Mouse (Mus musculus) neural tube, embryonic 12.5 days (tissue): ENCODE results near the gene Ncan. TPM values are rescaled to one million over a fixed set of nuclear protein-coding genes. Genes with fewer than 3 reads are reported as not detected.
A peak's percentile ranks its signal among the peaks of the same experiment; 100 is the strongest.

ENCODE experiments used
- ATAC-seq: fragments of 200-750 bp; cut with Nextera tagmentation; 2 replicates; pipeline ENCODE4 v1.8.0; 2017; ENCODE audit warnings: low read depth, mild to moderate bottlenecking, moderate TSS enrichment, moderate library complexity; ENCODE audit not compliant: low FRiP score
- H3K27ac ChIP-seq: fragments of 300-500 bp; sonication (generic); 2 replicates; pipeline ENCODE4 v1.5.1; 2016
- H3K27me3 ChIP-seq: fragments of 300-500 bp; sonication (generic); replicated peaks from 2 replicates; pipeline ENCODE4 v1.6.1; 2016; ENCODE audit warnings: mild to moderate bottlenecking
- H3K36me3 ChIP-seq: fragments of 300-500 bp; sonication (generic); 2 replicates; pipeline ENCODE4 v1.6.1; 2016; ENCODE audit warnings: mild to moderate bottlenecking
- H3K4me1 ChIP-seq: fragments of 300-500 bp; sonication (generic); 2 replicates; pipeline ENCODE4 v1.6.1; 2016
- H3K4me2 ChIP-seq: fragments of 300-500 bp; sonication (generic); replicated peaks from 2 replicates; pipeline ENCODE4 v1.6.1; 2016; ENCODE audit warnings: mild to moderate bottlenecking
- H3K4me3 ChIP-seq: fragments of 300-500 bp; sonication (generic); 2 replicates; pipeline ENCODE4 v1.5.1; 2016
- H3K9ac ChIP-seq: fragments of 300-500 bp; sonication (generic); 2 replicates; pipeline ENCODE4 v1.6.1; 2016; ENCODE audit warnings: mild to moderate bottlenecking
- H3K9me3 ChIP-seq: fragments of 300-500 bp; sonication (generic); 2 replicates; pipeline ENCODE4 v1.6.1; 2016; ENCODE audit warnings: mild to moderate bottlenecking
- WGBS: fragments of 180-500 bp; shearing (Covaris S2); methylation state at CpG from one replicate; pipeline ENCODE4 v1.1.7; 2016; 5-methylcytosine and 5-hydroxymethylcytosine counted together
- polyA plus RNA-seq: library from polyadenylated mRNA; unstranded; fragments of >200 nt; fragmentation: Nextera tagmentation; extraction: Ambion mirVana; gene quantifications from 2 replicates; pipeline ENCODE4 v1.2.1, GENCODE M21; 2016

Gene Ncan
- polyA plus RNA-seq, result 88.8 and 93.9 TPM in 2 replicates

- peaks cover 27% of the 10 kb centered on the region for H3K4me1 ChIP-seq
- 1% methylated on average over 19 of the region's 19 CpGs for WGBS
- H3K36me3 ChIP-seq, result peaks cover 12% of the 10 kb centered on the region; the same call in 1 of the 2 replicates
- no peaks in the 10 kb centered on the region for H3K9me3 ChIP-seq
- H3K27me3 ChIP-seq, result peaks cover 24% of the 10 kb centered on the region
- peak within 1 kb of the TSS; percentile 81 for H3K9ac ChIP-seq
- H3K4me3 ChIP-seq, result peak within 1 kb of the TSS; percentile 66
- H3K4me2 ChIP-seq, result peak within 1 kb of the TSS; percentile 64
- H3K27ac ChIP-seq, result peak within 1 kb of the TSS; percentile 91
- ATAC-seq, result peak; percentile 48
These were observed at the start of gene Ncan for GRCm38 (mm10) chr8:70120667-70121066. Gene Ncan (minus strand): TSS chr8:70120873.

GRCm38 (mm10) chr8:70170116-70170515, 49.4 kb upstream of the Ncan start:
- Histone ChIP-seq H3K4me2 (no peak overlapping the region), H3K4me1 (peaks cover 27% of the 10 kb centered on the region), H3K4me3 (no peak overlapping the region), H3K27ac (no peak overlapping the region), H3K9me3 (no peaks in the 10 kb centered on the region), H3K27me3 (peaks cover 16% of the 10 kb centered on the region), H3K36me3 (0 out of 2 replicates have a peak, but pooled peaks cover 6% of the 10 kb centered on the region), H3K9ac (no peak overlapping the region)
- no peak for ATAC-seq
- WGBS, result 80% methylated on average over 3 of the region's 3 CpGs

GRCm38 (mm10) chr8:70166504-70167110, 45.9 kb upstream of the Ncan start:
- no peaks in the 10 kb centered on the region for H3K36me3 ChIP-seq
- peak; percentile 87 for ATAC-seq
- WGBS, result 2% methylated on average over 21 of the region's 21 CpGs
- H3K4me1 ChIP-seq, result peaks cover 8% of the 10 kb centered on the region
- no peaks in the 10 kb centered on the region for H3K9me3 ChIP-seq
- H3K27me3 ChIP-seq, result peaks cover 26% of the 10 kb centered on the region
- no peak overlapping the region for H3K4me3 ChIP-seq
- H3K9ac ChIP-seq, result peak overlapping the region; percentile 42; the same call in 1 of the 2 replicates
- H3K4me2 ChIP-seq, result peak overlapping the region; percentile 55
- no peak overlapping the region for H3K27ac ChIP-seq

DNA sequence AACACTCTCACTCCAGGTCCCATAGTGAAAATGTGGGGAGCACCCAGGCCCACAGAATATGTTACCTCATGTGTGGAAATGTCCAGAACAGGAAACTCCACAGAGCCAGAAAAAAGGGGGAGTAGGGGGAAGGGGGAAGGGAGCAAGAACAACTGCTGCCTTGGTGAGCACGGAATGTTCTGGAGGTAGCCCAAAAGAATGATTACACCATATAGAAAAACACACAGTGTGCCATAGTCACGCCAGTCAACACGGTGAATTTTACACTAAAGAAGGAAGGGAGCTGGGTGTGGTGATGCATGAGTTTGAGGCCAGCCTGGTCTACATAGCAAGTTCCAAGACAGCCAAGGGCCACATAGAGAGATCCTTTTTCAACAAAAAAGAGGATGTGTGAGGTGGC, 42.6 kb upstream of the Ncan start:
- Histone ChIP-seq H3K4me1 (peaks cover 8% of the 10 kb centered on the region), H3K4me2 (no peak overlapping the region), H3K4me3 (no peak overlapping the region), H3K36me3 (no peaks in the 10 kb centered on the region), H3K27ac (no peak overlapping the region), H3K27me3 (peaks cover 26% of the 10 kb centered on the region), H3K9me3 (no peaks in the 10 kb centered on the region), H3K9ac (no peak overlapping the region)
- 93% methylated on average over 3 of the region's 3 CpGs for WGBS
- ATAC-seq, result no peak

- no peak for ATAC-seq
- no peak overlapping the region for H3K27ac ChIP-seq
- no peaks in the 10 kb centered on the region for H3K36me3 ChIP-seq
- H3K9ac ChIP-seq, result no peak overlapping the region
- no peak overlapping the region for H3K4me2 ChIP-seq
- H3K27me3 ChIP-seq, result peaks cover 8% of the 10 kb centered on the region
- no peak overlapping the region for H3K4me3 ChIP-seq
- WGBS, result 71% methylated on average over 13 of the region's 13 CpGs
- H3K4me1 ChIP-seq, result no peaks in the 10 kb centered on the region; the same call in 1 of the 2 replicates
- H3K9me3 ChIP-seq, result no peaks in the 10 kb centered on the region
These were observed 39.3 kb upstream of the Ncan start for GRCm38 (mm10) chr8:70160015-70160414.

DNA sequence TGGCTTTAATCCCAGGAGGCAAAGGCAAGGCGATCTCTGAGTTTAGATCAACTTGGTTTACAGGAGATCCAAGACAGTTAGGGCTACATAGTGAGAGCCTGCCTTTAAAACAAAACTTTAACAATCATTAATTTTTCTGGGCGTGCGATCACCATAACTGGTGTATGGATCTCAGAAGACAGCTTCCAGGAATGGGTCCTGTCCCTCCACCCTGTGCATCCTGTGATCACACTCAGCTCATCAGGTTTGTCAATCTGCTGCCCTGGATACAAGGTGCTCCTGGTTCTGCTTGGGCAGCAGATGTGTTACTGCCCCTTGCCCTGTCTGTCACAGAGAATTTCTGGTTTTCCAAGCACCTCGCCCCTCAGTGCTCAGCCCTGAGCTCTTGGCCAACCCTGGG, 38.5 kb upstream of the Ncan start:
- Histone ChIP-seq H3K4me1 (no peaks in the 10 kb centered on the region; the same call in 1 of the 2 replicates), H3K4me3 (no peak overlapping the region), H3K36me3 (no peaks in the 10 kb centered on the region), H3K4me2 (no peak overlapping the region; the same call in 1 of the 2 replicates), H3K9me3 (no peaks in the 10 kb centered on the region), H3K9ac (no peak overlapping the region), H3K27me3 (0 out of 2 replicates have a peak, but pooled peaks cover 5% of the 10 kb centered on the region), H3K27ac (no peak overlapping the region)
- no peak for ATAC-seq
- WGBS, result 88% methylated on average over 4 of the region's 4 CpGs

DNA sequence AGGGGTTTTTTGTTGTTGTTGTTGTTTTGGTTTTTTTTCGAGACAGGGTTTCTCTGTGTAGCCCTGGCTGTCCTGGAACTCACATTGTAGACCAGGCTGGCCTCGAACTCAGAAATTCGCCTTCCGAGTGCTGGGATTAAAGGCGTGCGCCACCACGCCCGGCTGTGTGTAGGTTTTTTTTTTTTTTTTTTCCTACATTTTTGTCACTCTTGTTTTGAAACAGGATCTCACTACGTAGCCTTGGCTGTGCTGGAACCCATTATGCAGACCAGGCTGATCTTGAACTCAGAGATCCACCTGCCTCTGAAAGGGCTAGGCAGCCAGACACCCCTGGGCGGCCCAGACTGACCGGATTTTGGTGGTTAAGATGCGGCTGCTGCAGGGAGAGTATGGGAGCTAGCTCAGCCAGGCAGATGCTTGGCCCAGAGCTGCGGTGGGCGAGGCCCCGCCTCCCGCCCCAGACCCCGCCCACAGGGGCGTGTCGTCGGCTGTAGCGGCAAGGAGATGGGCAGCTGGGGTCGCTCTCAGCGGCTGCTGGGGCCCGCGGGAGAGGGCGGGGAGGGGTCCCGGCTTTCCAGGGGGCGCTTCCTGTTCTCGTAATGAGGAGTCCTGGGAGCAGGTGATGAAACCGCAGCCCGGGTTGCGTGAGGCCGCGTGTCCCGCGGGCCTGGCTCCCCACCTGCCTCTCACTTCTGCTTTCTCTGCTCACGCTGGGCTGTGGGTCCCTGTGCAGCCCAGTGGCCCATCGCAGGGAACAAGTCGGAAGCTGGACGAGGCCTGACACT, 37.6 kb upstream of the Ncan start:
- H3K4me3 ChIP-seq, result peak overlapping the region; percentile 48
- H3K9ac ChIP-seq, result peak overlapping the region; percentile 65
- H3K27ac ChIP-seq, result no peak overlapping the region
- no peaks in the 10 kb centered on the region; the same call in 1 of the 2 replicates for H3K4me1 ChIP-seq
- WGBS, result 15% methylated on average over 40 of the region's 40 CpGs
- ATAC-seq, result peak; percentile 92
- peak overlapping the region; percentile 79 for H3K4me2 ChIP-seq
- H3K9me3 ChIP-seq, result no peaks in the 10 kb centered on the region
- H3K36me3 ChIP-seq, result no peaks in the 10 kb centered on the region
- no peaks in the 10 kb centered on the region for H3K27me3 ChIP-seq

DNA sequence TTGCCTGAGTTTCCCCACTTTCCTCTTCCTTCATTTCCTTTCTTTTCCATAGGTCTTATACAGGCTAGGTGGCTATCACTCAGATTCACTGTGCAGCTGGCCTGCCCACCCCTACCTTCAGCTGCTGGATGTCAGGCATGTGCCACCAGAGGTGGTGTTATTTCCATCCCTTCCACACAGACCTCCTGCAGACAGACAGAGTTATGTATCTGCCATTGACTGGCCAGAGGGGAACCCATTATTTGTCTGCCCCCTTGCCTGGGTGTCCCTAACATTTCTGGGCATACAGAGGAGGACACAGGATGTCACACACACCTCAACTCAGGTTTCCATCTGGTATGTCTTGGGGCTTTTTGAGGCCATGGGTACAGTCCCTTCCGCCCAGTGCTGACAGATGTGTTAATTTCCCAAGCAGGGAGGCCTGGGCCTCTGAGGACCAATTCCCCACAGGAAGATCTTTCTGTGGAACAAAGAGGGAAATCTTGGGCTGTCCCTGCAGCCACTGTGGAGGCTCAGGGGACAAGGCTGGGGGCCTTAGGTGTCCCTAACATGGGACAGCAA, 36.6 kb upstream of the Ncan start:
- Histone ChIP-seq H3K9me3 (no peaks in the 10 kb centered on the region), H3K27ac (no peak overlapping the region), H3K9ac (no peak overlapping the region), H3K27me3 (no peaks in the 10 kb centered on the region), H3K36me3 (no peaks in the 10 kb centered on the region), H3K4me1 (peaks cover 5% of the 10 kb centered on the region; the same call in 1 of the 2 replicates), H3K4me2 (no peak overlapping the region), H3K4me3 (no peak overlapping the region)
- no peak for ATAC-seq
- 87% methylated on average over 1 of the region's 1 CpGs for WGBS

- no peak overlapping the region for H3K27ac ChIP-seq
- H3K36me3 ChIP-seq, result peaks cover under 1% of the 10 kb centered on the region; the same call in 1 of the 2 replicates
- H3K4me3 ChIP-seq, result peak overlapping the region; percentile 1; the same call in 1 of the 2 replicates
- peak overlapping the region; percentile 49 for H3K4me2 ChIP-seq
- no peaks in the 10 kb centered on the region for H3K9me3 ChIP-seq
- ATAC-seq, result peak; percentile 94
- 17% methylated on average over 22 of the region's 22 CpGs for WGBS
- H3K27me3 ChIP-seq, result peaks cover 7% of the 10 kb centered on the region; the same call in 1 of the 2 replicates
- peaks cover 8% of the 10 kb centered on the region; the same call in 1 of the 2 replicates for H3K4me1 ChIP-seq
- no peak overlapping the region for H3K9ac ChIP-seq
These were observed 32.0 kb upstream of the Ncan start for GRCm38 (mm10) chr8:70152537-70153257.

- Histone ChIP-seq H3K27ac (no peak overlapping the region), H3K4me1 (peaks cover 8% of the 10 kb centered on the region; the same call in 1 of the 2 replicates), H3K4me3 (no peak overlapping the region), H3K4me2 (no peak overlapping the region), H3K9ac (no peak overlapping the region), H3K9me3 (no peaks in the 10 kb centered on the region), H3K27me3 (peaks cover 7% of the 10 kb centered on the region; the same call in 1 of the 2 replicates), H3K36me3 (peaks cover 26% of the 10 kb centered on the region)
- ATAC-seq, result no peak
- WGBS, result 15% methylated on average over 13 of the region's 13 CpGs
These were observed 29.5 kb upstream of the Ncan start for GRCm38 (mm10) chr8:70150158-70150557.

DNA sequence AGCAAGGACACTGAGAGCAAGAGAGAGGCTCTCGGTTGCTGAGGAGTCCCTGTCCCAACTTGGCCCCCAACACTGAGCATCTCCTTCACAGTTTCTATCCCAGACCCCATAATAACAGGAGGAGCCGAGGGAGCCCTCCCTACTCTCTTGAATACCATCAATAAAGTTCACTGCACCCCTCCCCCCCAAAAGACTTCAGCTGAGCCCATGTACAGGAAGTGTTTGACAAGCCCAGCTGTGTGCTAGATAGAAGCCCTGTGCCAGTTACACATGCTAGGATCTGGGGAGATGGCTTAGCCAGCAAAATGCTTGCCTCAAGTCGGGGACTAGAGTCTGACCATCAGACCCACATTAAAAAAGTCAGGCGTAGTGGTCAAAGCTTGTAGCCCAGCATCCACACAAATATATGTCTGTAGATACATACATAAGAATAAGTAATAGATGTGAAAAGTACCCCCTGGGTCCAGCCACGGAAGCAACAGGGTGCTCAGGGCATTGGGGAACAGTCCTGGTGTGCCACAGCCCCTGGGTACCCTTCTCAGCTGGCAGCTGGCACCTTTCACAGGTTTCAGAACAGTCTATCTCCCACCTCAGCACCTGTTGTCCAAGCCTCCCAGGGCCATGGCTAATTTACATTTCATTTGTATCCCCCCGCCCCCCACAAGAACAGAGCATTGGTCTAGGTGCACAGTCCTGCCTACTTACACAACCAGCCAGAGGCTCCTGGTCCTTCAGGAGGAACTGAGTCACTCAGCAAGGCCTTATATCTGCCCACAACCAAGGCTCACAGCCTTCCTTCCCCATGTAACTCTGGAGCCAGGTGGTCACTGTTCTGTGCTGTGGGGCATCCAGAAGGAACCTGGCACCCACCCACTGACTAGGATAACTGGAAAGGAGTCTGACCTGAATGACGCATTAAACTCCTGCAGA, 27.3 kb upstream of the Ncan start:
- H3K27me3 ChIP-seq, result peaks cover 7% of the 10 kb centered on the region; the same call in 1 of the 2 replicates
- no peak overlapping the region for H3K4me3 ChIP-seq
- no peak overlapping the region for H3K9ac ChIP-seq
- H3K4me2 ChIP-seq, result no peak overlapping the region
- ATAC-seq, result no peak
- no peak overlapping the region for H3K27ac ChIP-seq
- H3K36me3 ChIP-seq, result peaks cover 47% of the 10 kb centered on the region
- no peaks in the 10 kb centered on the region for H3K9me3 ChIP-seq
- peaks cover 8% of the 10 kb centered on the region; the same call in 1 of the 2 replicates for H3K4me1 ChIP-seq
- 83% methylated on average over 7 of the region's 7 CpGs for WGBS
